ENCODE assay signal across 7 mouse cellular contexts in the genomic region with DNA sequence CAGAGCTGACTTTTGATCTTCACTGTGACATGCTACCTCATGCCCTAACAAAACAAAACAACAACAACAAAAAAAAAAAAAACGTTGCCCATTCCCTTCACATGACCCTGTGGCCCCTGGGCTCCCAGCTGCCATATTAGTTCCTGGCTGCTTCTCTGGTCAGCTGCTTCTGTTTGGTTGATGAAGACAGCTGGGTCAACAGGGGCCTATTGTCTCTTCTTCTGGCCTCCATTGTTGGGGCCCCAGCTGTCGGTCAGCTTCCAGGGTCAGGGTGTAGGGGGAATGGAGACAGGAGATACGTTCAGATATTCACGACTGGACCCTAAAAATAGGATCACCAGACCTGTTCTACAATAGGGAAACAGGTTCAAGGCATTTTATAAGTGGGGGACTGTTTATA. TPM values are rescaled to one million over a fixed set of nuclear protein-coding genes. Genes with fewer than 3 reads are reported as not detected.
DNase-seq lines count a peak whose midpoint lies in the region; ATAC-seq and TF ChIP-seq lines count a peak whose summit lies in the region.

No protein-coding gene starts in this region.

- peak overlapping the region; percentile 83 for H3K4me2 ChIP-seq in forebrain, embryonic 12.5 days
- peak overlapping the region; percentile 83 for H3K4me2 ChIP-seq in neural tube, embryonic 15.5 days

- DNase-seq in left cerebral cortex, adult 2 months (ENCODE audit: extremely low spot score in 1 of 2, low spot score in 2 of 2) = no peak
- DNase-seq in left cerebral cortex, postnatal 25 days (ENCODE audit: low spot score in 2 of 2) = no peak
- no peak for DNase-seq in limb, embryonic 10.5 days (ENCODE audit: low spot score)
- DNase-seq in thymus, adult 2 months = no peak
- no peak for DNase-seq in thymus, postnatal 10 days (ENCODE audit: low spot score in 2 of 2)

- intact Hi-C loops in left cerebral cortex, adult 2 months (cut with DNase I) = no loop called here
- intact Hi-C loops in left cerebral cortex, postnatal 25 days (cut with DNase I) = no loop called here

- peaks cover 73% of the 10 kb centered on the region for H3K4me1 ChIP-seq in forebrain, embryonic 12.5 days
- H3K4me1 ChIP-seq in limb, embryonic 10.5 days = peaks cover 69% of the 10 kb centered on the region
- H3K4me1 ChIP-seq in neural tube, embryonic 15.5 days = peaks cover 83% of the 10 kb centered on the region
- H3K4me1 ChIP-seq in thymus, adult 2 months (replicated peaks; ENCODE audit: control insufficient read depth, insufficient read depth, low read length) = peaks cover 46% of the 10 kb centered on the region

- H3K27me3 ChIP-seq in forebrain, embryonic 12.5 days = peaks cover 7% of the 10 kb centered on the region; the same call in 1 of the 2 replicates
- H3K27me3 ChIP-seq in limb, embryonic 10.5 days (ENCODE audit: low read depth, poor library complexity, severe bottlenecking) = peaks cover 5% of the 10 kb centered on the region; the same call in 1 of the 2 replicates
- no peaks in the 10 kb centered on the region for H3K27me3 ChIP-seq in neural tube, embryonic 15.5 days (replicated peaks)
- H3K27me3 ChIP-seq in thymus, adult 2 months (ENCODE audit: control insufficient read depth, insufficient read depth, low read length) = no peaks in the 10 kb centered on the region

- no peaks in the 10 kb centered on the region for H3K9me3 ChIP-seq in forebrain, embryonic 12.5 days
- no peaks in the 10 kb centered on the region for H3K9me3 ChIP-seq in limb, embryonic 10.5 days (replicated peaks)
- H3K9me3 ChIP-seq in neural tube, embryonic 15.5 days (replicated peaks) = no peaks in the 10 kb centered on the region

- H3K36me3 ChIP-seq in forebrain, embryonic 12.5 days (replicated peaks) = peaks cover 8% of the 10 kb centered on the region; the same call in 1 of the 2 replicates
- peaks cover 6% of the 10 kb centered on the region; the same call in 1 of the 2 replicates for H3K36me3 ChIP-seq in limb, embryonic 10.5 days
- 0 out of 2 replicates have a peak, but pooled peaks cover 3% of the 10 kb centered on the region for H3K36me3 ChIP-seq in neural tube, embryonic 15.5 days
- H3K36me3 ChIP-seq in thymus, adult 2 months (ENCODE audit: control insufficient read depth, insufficient read depth, low read length) = no peaks in the 10 kb centered on the region

- no peak for TF ChIP-seq POLR2A in thymus, adult 2 months (IDR thresholded peaks at IDR 0.05; ENCODE audit: control insufficient read depth, extremely low read depth, insufficient read depth, low read length, poor library complexity)

- peak overlapping the region; percentile 80 for H3K4me3 ChIP-seq in left cerebral cortex, adult 2 months
- H3K4me3 ChIP-seq in forebrain, embryonic 12.5 days (replicated peaks) = peak overlapping the region; percentile 71; the same call in 1 of the 2 replicates
- peak overlapping the region; percentile 78 for H3K4me3 ChIP-seq in limb, embryonic 10.5 days
- peak overlapping the region; percentile 65 for H3K4me3 ChIP-seq in neural tube, embryonic 15.5 days (replicated peaks)
- H3K4me3 ChIP-seq in thymus, adult 2 months (ENCODE audit: control insufficient read depth, insufficient read depth, low read length) = no peak overlapping the region

- H3K9ac ChIP-seq in forebrain, embryonic 12.5 days = no peak overlapping the region; the same call in 1 of the 2 replicates
- no peak overlapping the region for H3K9ac ChIP-seq in neural tube, embryonic 15.5 days (replicated peaks)

- WGBS in forebrain, embryonic 12.5 days = 18% methylated on average over 4 of the region's 4 CpGs
- 30% methylated on average over 4 of the region's 4 CpGs for WGBS in limb, embryonic 10.5 days
- WGBS in neural tube, embryonic 15.5 days = 11% methylated on average over 4 of the region's 4 CpGs
- 63% methylated on average over 4 of the region's 4 CpGs for WGBS in thymus, adult 2 months

- no peak for TF ChIP-seq CTCF in left cerebral cortex, adult 2 months (IDR thresholded peaks at IDR 0.05)
- no peak for TF ChIP-seq CTCF in thymus, adult 2 months (IDR thresholded peaks at IDR 0.05; ENCODE audit: borderline replicate concordance, control insufficient read depth, extremely low read depth, insufficient read depth, low read length, poor library complexity)

- peak overlapping the region; percentile 97 for H3K27ac ChIP-seq in left cerebral cortex, adult 2 months
- 0 out of 2 replicates have a peak overlapping the region, but pooled peaks have one; percentile 56 for H3K27ac ChIP-seq in forebrain, embryonic 12.5 days
- H3K27ac ChIP-seq in limb, embryonic 10.5 days = peak overlapping the region; percentile 95; the same call in 1 of the 2 replicates
- H3K27ac ChIP-seq in neural tube, embryonic 15.5 days (replicated peaks) = peak overlapping the region; percentile 86
- no peak overlapping the region for H3K27ac ChIP-seq in thymus, adult 2 months (ENCODE audit: control insufficient read depth, insufficient read depth, low read length)

- peak; percentile 0; the same call in 1 of the 2 replicates for ATAC-seq in forebrain, embryonic 12.5 days (ENCODE audit: low FRiP score)
- ATAC-seq in neural tube, embryonic 15.5 days (ENCODE audit: low FRiP score) = no peak

RNA-seq across cellular contexts. Expression of gene Hdac11, which starts 0.4 kb away (rescaled TPM):
- 100 to 1,000 TPM; 174 to 176 TPM for total RNA-seq in left cerebral cortex, adult 2 months (2021)
- 100 to 1,000 TPM; 158 to 161 TPM for total RNA-seq in left cerebral cortex, postnatal 25 days (2021)
- 16.3 and 18.0 TPM in 2 replicates for polyA plus RNA-seq in forebrain, embryonic 12.5 days (2016; fragmentation: Nextera tagmentation; extraction: Ambion mirVana)
- polyA plus RNA-seq in limb, embryonic 10.5 days (2016; fragmentation: Nextera tagmentation; extraction: Ambion mirVana) = 10.0 and 12.8 TPM in 2 replicates
- polyA plus RNA-seq in neural tube, embryonic 15.5 days (2015; fragmentation: Nextera tagmentation; extraction: Ambion mirVana) = 41.7 and 51.5 TPM in 2 replicates
- 10.8 and 16.6 TPM in 2 replicates for polyA plus RNA-seq in thymus, adult 2 months (2012; rRNA removed)

RNA-seq across cellular contexts. Expression of gene Nup210, which starts 39.4 kb away (rescaled TPM):
- 10 to 100 TPM; 23.5 to 24.5 TPM for total RNA-seq in left cerebral cortex, adult 2 months (2021)
- total RNA-seq in left cerebral cortex, postnatal 25 days (2021) = 10 to 100 TPM; 26.5 to 28.9 TPM
- 32.7 and 37.9 TPM in 2 replicates for polyA plus RNA-seq in forebrain, embryonic 12.5 days (2016; fragmentation: Nextera tagmentation; extraction: Ambion mirVana)
- 7.2 and 10.7 TPM in 2 replicates for polyA plus RNA-seq in limb, embryonic 10.5 days (2016; fragmentation: Nextera tagmentation; extraction: Ambion mirVana)
- 15.4 and 18.4 TPM in 2 replicates for polyA plus RNA-seq in neural tube, embryonic 15.5 days (2015; fragmentation: Nextera tagmentation; extraction: Ambion mirVana)
- polyA plus RNA-seq in thymus, adult 2 months (2012; rRNA removed) = 219 and 378 TPM in 2 replicates

RNA-seq across cellular contexts. Expression of gene Fbln2, which starts 56.2 kb away (rescaled TPM):
- 1 to 10 TPM; 5.7 to 8.0 TPM for total RNA-seq in left cerebral cortex, adult 2 months (2021)
- 1 to 10 TPM; 3.9 to 6.5 TPM for total RNA-seq in left cerebral cortex, postnatal 25 days (2021)
- 39.4 and 45.6 TPM in 2 replicates for polyA plus RNA-seq in forebrain, embryonic 12.5 days (2016; fragmentation: Nextera tagmentation; extraction: Ambion mirVana)
- 61.9 and 101 TPM in 2 replicates for polyA plus RNA-seq in limb, embryonic 10.5 days (2016; fragmentation: Nextera tagmentation; extraction: Ambion mirVana)
- polyA plus RNA-seq in neural tube, embryonic 15.5 days (2015; fragmentation: Nextera tagmentation; extraction: Ambion mirVana) = 33.7 and 47.7 TPM in 2 replicates
- polyA plus RNA-seq in thymus, adult 2 months (2012; rRNA removed) = 70.4 and 71.8 TPM in 2 replicates
